Mouse (Mus musculus): ENCODE data around the gene Rrp36. TPM values are rescaled to one million over a fixed set of nuclear protein-coding genes. Genes with fewer than 3 reads are reported as not detected.

The Rrp36 gene
- polyA plus RNA-seq, 1 experiment from 2014 or later: 66.5 TPM

DNA sequence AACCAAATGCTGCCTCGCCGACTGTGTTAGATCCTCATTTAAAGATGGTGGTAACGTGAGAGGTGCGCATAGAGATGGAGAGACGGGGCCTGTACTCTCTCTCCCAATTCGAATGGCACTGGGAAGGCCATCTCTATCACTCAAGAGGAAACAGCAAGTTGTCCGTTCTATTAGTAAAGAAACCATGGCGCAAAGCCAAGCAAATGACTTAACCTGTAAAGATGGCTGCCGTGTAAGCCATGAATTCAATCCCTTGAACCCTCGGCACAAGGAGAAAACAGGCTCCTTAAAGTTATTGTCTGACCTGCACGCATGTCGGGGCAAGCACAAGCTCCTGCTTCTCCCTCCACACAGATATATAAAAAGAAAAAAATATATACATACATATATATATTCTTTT lies 56.4 kb downstream of the Rrp36 start:
- 12% methylated on average over 12 of the region's 12 CpGs for WGBS
- peak overlapping the region; percentile 32; the same call in 1 of the 2 replicates for H3K9ac ChIP-seq (ENCODE audit: low read depth, low read length)
- peak overlapping the region; percentile 96 for H3K27ac ChIP-seq (ENCODE audit: low read depth, low read length)
- no peaks in the 10 kb centered on the region for H3K36me3 ChIP-seq (ENCODE audit: control insufficient read depth, insufficient read depth, low read length)
- peak overlapping the region; percentile 16; the same call in 1 of the 2 replicates for H3K4me3 ChIP-seq (ENCODE audit: low read length)
- no peaks in the 10 kb centered on the region for H3K27me3 ChIP-seq (ENCODE audit: control insufficient read depth, insufficient read depth, low read length)
- no peak for ATAC-seq (ENCODE audit: low FRiP score, low TSS enrichment)
- H3K9me3 ChIP-seq (ENCODE audit: control insufficient read depth, low read length): no peaks in the 10 kb centered on the region
- peak overlapping the region; percentile 38 for H3K4me2 ChIP-seq (replicated peaks; ENCODE audit: low read depth, low read length)
- peaks cover 100% of the 10 kb centered on the region for H3K4me1 ChIP-seq (ENCODE audit: control insufficient read depth, insufficient read depth, low read length)

Other genes starting within 250 kb of the Rrp36 start
- gene Crip3, start 245.4 kb downstream of the Rrp36 start, polyA plus RNA-seq (2014; fragmentation: Nextera tagmentation; extraction: Ambion mirVana): 0.38 and 0.60 TPM in 2 replicates
- not detected in 2 replicates for gene Slc22a7, start 235.9 kb downstream of the Rrp36 start, polyA plus RNA-seq (2014; fragmentation: Nextera tagmentation; extraction: Ambion mirVana)
- 0.04 and 0.11 TPM in 2 replicates for gene Ttbk1, start 186.7 kb downstream of the Rrp36 start, polyA plus RNA-seq (2014; fragmentation: Nextera tagmentation; extraction: Ambion mirVana)
- gene Dnph1, start 177.6 kb downstream of the Rrp36 start, polyA plus RNA-seq (2014; fragmentation: Nextera tagmentation; extraction: Ambion mirVana): 67.9 and 71.2 TPM in 2 replicates
- 3.0 and 4.8 TPM in 2 replicates for gene Cul9, start 128.0 kb downstream of the Rrp36 start, polyA plus RNA-seq (2014; fragmentation: Nextera tagmentation; extraction: Ambion mirVana)
- gene Srf, start 118.2 kb downstream of the Rrp36 start, polyA plus RNA-seq (2014; fragmentation: Nextera tagmentation; extraction: Ambion mirVana): 10.3 and 12.8 TPM in 2 replicates
- gene Ptk7, start 44.8 kb downstream of the Rrp36 start, polyA plus RNA-seq (2014; fragmentation: Nextera tagmentation; extraction: Ambion mirVana): 58.5 and 64.1 TPM in 2 replicates
- gene Klc4, start 28.3 kb downstream of the Rrp36 start, polyA plus RNA-seq (2014; fragmentation: Nextera tagmentation; extraction: Ambion mirVana): 22.0 and 31.5 TPM in 2 replicates
- 121 and 141 TPM in 2 replicates for gene Mrpl2, start 28.1 kb downstream of the Rrp36 start, polyA plus RNA-seq (2014; fragmentation: Nextera tagmentation; extraction: Ambion mirVana)
- 40.7 and 42.6 TPM in 2 replicates for gene Cul7, start 24.0 kb downstream of the Rrp36 start, polyA plus RNA-seq (2014; fragmentation: Nextera tagmentation; extraction: Ambion mirVana)
- 148 and 174 TPM in 2 replicates for gene Mea1, start 4.4 kb upstream of the Rrp36 start, polyA plus RNA-seq (2014; fragmentation: Nextera tagmentation; extraction: Ambion mirVana)
- gene Klhdc3, start 6.6 kb upstream of the Rrp36 start, polyA plus RNA-seq (2014; fragmentation: Nextera tagmentation; extraction: Ambion mirVana): 91.0 and 110 TPM in 2 replicates
- gene Ppp2r5d, start 30.8 kb upstream of the Rrp36 start, polyA plus RNA-seq (2014; fragmentation: Nextera tagmentation; extraction: Ambion mirVana): 61.1 and 99.9 TPM in 2 replicates
- gene Pex6, start 37.1 kb upstream of the Rrp36 start, polyA plus RNA-seq (2014; fragmentation: Nextera tagmentation; extraction: Ambion mirVana): 20.5 and 21.0 TPM in 2 replicates
- gene Gnmt, start 54.8 kb upstream of the Rrp36 start, polyA plus RNA-seq (2014; fragmentation: Nextera tagmentation; extraction: Ambion mirVana): 0.43 and 1.0 TPM in 2 replicates
- gene Cnpy3, start 77.9 kb upstream of the Rrp36 start, polyA plus RNA-seq (2014; fragmentation: Nextera tagmentation; extraction: Ambion mirVana): 61.7 and 71.5 TPM in 2 replicates
- gene Ptcra, start 89.4 kb upstream of the Rrp36 start, polyA plus RNA-seq (2014; fragmentation: Nextera tagmentation; extraction: Ambion mirVana): 0.38 and 0.56 TPM in 2 replicates
- gene 2310039H08Rik, start 98.3 kb upstream of the Rrp36 start, polyA plus RNA-seq (2014; fragmentation: Nextera tagmentation; extraction: Ambion mirVana): 73.6 and 92.5 TPM in 2 replicates
- gene Rpl7l1, start 108.3 kb upstream of the Rrp36 start, polyA plus RNA-seq (2014; fragmentation: Nextera tagmentation; extraction: Ambion mirVana): 139 and 164 TPM in 2 replicates
- gene Bicral, start 184.1 kb upstream of the Rrp36 start, polyA plus RNA-seq (2014; fragmentation: Nextera tagmentation; extraction: Ambion mirVana): 2.6 and 5.2 TPM in 2 replicates
- 71.0 and 82.1 TPM in 2 replicates for gene Tbcc, start 216.3 kb upstream of the Rrp36 start, polyA plus RNA-seq (2014; fragmentation: Nextera tagmentation; extraction: Ambion mirVana)
- gene Prph2, start 236.1 kb upstream of the Rrp36 start, polyA plus RNA-seq (2014; fragmentation: Nextera tagmentation; extraction: Ambion mirVana): 0.18 and 0.26 TPM in 2 replicates

Measured in kidney, embryonic 14.5 days (tissue).